Mouse (Mus musculus) mesoderm, embryonic 11.5 days (tissue): Measurements from ENCODE around the gene Ylpm1.
A peak's percentile ranks its signal among the peaks of the same experiment; 100 is the strongest.

Experiments used
- DNase-seq: peaks from one replicate; pipeline ENCODE4 v3.0.0-alpha.2; 2012; ENCODE audit warnings: low read depth, low spot score

Ylpm1 gene

DNA sequence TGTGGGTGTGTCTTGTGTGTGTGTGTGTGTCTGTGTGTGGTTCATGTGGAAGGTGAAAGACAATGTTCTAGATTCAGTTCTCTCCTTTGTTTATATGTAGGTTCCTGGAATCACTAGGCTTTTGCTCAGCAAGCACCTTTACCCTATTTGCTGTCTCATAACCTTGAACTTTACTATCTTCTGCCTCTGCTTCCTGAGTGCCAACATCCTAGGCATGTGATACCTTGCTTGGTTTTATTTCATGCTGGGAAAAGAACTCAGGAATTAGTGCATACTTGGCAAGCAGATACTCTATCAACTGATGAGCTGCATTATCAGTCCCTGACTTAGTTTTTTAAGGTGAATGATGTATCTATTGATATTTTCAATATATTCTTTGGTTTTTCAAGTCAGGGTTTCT is 10.9 kb downstream of the Ylpm1 start:
- DNase-seq: no peak

DNA sequence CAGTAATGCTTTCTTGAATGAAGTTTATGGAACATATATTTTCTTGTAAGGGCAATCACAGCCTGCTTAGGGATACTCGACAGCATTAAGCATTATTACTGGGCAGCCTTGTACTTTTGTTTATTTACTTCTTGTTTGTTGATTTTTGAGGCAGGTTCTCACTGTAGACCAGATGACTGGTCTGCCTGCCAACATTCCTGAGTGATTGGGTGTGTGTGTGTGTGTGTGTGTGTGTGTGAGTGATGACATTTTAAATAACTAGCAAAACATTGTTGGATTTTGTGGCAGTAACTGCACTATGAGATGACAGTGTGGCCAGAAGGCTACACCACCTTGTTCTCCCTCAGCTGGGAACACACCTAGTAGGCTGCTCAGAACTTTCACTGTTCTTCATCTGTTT is 13.7 kb downstream of the Ylpm1 start:
- no peak for DNase-seq

DNA sequence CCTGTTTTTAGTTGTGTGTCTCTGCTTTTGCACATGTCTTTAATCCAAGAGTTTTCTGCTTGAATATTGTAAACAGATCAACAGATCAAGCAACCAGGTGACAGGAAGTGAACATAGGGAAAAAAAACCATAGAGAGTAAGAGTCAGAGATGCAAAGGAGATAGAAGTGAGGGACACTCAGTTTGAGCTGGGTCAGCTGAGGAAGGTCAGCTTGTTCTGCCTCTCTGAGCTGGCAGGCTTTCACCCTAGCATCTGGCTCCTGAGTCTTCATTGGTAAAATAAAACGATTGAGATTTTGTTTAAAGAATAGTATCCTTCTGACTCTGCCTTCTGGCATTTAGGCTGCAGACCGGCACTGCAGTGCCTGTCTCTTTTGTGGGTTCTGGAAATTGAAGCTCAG is 14.4 kb downstream of the Ylpm1 start:
- DNase-seq: no peak

DNA sequence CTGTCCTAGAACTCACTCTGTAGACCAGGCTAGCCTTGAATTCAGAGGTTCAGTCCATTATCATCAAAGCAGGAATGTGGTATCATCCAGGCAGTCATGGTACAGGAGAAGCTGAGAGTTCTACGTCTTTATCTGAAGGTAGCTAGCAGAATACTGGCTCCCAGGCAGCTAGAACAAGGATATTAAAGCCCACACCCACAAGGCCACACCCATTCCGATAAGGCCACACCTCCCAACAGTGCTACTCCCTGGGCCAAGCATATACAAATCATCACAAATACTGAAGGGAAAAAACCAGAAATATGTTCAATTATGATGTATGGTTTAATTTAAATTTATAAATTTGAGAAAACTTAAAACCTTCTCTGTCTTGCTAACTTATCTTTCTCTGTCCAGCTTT is 16.1 kb downstream of the Ylpm1 start:
- no peak for DNase-seq

DNA sequence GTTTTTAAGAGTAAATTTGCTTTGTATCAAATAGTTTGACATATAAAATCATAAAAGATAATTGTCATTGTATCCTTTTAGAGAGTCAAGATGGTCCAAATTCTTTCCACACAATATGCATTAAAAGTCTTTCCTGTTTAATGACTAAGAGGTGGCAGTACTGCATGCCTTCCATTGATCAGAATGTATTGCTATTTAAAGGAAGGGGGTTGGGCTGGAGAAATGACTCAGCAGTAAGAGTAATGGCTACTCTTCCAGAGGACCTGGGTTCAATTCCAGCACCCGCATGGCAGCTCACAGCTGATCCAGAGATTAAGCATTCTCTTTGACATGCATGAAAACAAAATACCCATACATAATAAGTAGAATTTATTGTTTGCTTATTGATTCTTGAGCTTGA is 25.9 kb downstream of the Ylpm1 start:
- no peak for DNase-seq

DNA sequence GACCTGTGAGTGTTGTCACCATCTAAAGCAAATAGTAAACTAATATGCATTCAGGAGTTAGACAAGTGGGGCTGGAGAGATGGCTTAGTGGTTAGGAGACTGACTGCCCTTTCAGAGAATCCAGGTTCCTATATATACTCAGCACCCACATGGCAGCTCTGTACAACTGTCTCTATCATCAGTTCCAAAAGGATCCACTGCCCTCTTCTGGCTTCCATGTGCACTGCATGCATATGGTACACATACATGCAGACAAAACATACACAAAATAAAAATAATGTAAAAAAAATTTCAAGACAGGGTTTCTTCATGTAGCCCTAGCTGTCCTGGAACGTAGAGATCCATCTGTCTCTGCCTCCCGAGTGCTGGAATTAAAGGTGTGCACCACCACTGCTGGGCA is 36.6 kb downstream of the Ylpm1 start:
- DNase-seq: peak; percentile 14

DNA sequence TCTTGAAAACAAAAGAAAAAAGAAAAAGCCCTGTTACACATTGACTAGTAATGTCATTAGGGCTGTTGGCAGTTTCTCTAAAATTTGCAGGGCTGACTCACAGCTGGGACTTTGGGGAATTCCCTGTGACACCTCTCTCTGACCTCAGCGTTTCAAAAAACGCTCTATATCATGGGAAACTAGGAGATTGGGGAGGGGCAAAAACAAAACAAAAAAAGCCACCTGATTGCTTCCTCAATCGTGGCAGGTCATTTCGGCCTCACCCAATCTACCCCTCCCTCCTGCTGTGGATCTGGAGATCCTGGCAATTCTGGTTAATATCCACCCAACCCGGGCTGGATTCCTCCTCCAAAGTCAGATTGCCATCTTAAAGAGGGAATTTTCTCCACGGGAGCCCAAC is 55.1 kb downstream of the Ylpm1 start:
- DNase-seq: no peak

DNA sequence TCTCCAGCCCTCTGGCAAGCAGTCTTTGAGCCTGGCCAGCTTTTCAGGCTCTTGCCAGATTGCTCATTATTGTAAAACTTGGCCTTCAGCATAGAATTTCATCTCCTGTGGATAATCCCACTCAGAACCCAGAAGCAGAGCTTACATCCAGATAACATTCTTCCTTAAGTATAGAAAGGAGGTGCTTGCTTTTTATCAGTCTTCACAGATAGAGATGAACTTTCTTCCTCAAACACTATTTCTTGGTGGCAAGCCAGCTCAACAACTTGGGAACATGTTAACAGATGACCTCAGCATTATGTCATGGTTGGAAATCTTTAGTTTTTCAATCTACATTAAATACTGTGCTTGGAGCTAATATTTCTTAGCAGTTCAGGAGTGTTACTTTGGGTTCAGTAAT is 74.9 kb downstream of the Ylpm1 start:
- no peak for DNase-seq

DNA sequence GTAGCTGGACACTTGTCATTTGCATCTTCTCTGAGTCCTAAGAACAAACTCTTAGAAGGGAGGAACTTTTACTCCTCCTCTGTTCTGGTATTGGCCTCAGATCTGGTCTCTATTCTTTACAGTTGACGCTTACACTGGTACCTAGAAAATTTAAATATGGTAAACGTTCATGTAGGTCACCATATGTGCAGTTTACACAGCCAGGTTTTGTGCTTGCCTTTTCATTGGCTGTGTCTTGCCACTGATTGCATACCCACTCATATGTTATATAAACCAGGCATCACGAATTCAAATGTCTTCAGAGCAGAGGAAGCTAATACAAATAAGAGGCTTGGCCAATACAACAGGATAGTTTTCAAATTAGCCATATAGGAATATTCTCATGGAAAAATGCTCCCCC is 81.0 kb downstream of the Ylpm1 start:
- DNase-seq: no peak

DNA sequence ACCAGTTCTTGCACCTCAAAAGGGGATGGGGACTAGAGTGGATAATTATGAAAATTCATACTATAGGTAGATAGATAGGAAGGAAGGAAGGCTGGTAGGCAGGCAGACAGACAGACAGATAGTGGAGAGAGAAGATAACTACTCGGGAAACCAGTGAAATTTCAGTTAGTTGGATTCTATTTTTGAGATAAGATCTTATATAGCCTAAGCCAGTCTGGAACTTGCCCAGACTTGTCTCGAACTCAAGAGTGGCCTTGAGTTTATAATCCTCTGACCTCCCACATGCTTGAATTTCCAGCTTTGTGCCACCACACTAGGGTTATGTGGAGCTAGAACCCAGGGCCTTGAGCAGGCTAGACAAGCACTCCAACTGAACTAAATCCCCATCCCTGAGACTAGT is 88.1 kb downstream of the Ylpm1 start:
- DNase-seq: no peak

DNA sequence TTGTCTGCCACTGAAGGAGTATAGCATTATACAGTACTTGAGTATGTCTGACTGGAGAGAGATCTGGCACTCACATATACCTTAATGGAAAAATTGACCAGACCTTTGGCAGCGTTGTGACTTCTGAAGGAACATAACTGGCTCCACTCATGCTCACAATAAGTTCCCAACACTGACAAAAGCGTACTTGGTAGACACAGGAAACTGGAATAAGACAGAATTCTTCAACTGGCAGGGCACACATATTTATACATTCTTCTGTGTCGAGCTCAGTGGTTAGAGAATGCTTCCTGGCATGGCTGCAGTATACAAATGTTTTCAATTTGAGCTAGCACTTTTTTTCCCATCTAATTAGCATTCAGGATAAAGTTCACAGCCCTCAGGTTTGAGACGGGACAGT is 88.8 kb downstream of the Ylpm1 start:
- DNase-seq: no peak

DNA sequence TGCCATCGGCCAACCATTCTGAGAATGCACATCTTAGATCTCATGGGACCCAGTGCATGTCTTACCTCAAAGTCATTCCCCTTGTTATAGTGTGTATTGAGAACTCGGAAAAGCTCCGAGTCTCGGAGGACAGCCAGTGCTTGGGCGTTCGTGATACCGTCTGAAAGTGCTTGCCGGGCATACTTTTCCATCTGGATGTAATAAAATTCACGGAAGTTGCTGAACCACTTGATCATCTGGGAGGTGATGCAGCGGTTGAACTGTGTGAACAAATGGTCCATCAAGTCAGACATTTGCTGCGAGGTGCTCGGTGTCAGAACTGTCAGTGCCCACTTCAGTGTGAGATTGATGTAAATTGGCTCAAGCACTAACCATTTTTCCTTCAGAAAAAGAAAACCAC is 91.7 kb downstream of the Ylpm1 start:
- no peak for DNase-seq

DNA sequence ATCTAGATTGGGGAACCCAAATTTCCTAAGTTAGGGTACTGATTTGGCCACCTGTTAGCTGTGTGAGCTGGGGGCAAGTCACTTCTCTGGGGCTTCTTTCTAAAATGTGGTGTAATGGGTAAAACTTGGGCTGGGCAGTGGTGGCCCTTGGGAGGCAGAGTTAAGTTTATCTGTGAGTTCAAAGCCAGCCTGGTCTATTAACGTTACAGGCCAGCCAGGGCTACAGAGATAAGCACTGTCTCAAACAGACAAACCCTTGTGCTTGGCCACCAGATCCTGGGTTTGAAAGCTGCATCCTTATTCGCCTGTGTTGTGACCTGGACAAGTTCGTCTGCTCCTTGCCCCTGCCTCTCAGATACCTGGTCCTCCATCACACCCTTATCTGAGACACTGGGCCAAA is 95.1 kb downstream of the Ylpm1 start:
- no peak for DNase-seq

DNA sequence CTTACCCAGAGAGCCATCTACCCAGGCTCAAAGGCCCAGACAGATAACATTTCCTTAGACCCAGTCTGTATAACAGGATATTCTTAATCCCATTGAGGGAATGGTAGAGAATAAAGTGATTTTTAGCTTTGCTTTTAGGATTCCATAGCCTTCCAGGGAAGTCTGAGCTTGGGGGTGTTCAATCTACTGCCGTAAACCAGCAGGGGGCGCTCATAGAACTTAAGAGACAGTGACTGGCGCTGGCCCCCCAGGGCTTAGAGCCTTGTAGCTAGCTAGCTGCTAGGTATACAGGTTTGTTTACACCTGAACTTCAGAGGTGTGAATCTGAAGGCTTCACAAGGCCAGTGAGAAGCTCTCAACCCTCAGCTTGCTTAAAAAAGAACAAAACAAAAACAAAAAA is 96.1 kb downstream of the Ylpm1 start:
- DNase-seq: peak; percentile 68

DNA sequence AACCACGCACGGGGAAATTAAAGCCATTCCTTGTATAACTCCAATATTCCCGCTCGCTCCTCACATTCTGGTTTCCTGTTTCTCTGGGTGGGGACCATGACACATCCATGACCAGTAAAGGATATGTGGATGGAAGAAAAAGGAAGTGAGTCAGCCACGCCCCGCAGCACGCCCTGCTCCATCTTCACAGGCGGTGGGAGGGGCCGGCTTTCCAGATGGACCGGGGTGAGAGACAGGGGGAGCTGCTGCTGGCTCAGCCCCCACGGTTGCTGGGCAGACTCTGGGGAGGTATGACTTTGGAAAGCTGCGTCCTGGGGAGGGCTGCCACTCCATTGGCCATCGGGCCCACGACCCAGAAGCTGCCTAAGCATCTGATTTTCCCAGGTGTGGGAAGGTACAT is 97.9 kb downstream of the Ylpm1 start:
- peak; percentile 23 for DNase-seq

DNA sequence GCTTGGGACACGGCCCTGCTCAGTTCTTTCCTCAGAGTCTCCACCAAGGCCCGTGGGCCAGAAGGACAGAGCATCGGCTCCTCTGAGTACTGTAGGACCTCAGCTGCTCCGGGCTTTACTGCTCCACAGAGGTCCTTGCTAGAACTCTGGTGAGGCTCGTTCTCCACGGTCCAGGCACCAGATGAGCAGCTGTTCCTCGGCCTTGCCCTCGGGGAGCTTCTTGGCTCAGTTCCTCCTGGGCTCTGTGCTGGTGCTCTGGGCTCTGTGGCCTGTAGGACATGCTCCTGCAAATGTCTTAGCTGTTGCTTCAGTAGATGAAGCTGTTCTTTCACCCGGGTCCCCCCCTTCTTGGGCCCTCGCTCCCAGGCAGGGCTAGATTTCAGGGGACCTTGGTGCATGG is 98.6 kb downstream of the Ylpm1 start:
- DNase-seq: no peak

DNA sequence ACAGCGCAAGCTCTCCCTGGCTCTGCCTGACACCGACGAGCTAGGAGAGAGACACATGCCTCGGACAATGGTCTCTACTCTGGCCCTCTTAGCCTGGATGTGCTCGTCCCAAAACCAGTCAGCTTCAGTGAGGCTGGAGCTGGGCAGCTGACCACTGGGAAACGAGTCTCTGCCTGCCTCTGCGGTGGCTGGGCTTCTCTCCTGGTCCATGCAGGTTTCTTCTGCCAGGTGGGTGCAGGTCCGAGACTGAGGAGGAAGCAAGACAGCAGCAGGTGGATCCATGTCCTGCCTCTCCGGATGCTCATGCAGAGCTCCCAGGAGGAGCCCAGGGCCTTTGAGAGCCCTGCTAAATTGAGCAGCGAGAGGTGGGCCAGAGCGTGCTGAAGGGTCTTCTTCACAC is 99.0 kb downstream of the Ylpm1 start:
- no peak for DNase-seq

DNA sequence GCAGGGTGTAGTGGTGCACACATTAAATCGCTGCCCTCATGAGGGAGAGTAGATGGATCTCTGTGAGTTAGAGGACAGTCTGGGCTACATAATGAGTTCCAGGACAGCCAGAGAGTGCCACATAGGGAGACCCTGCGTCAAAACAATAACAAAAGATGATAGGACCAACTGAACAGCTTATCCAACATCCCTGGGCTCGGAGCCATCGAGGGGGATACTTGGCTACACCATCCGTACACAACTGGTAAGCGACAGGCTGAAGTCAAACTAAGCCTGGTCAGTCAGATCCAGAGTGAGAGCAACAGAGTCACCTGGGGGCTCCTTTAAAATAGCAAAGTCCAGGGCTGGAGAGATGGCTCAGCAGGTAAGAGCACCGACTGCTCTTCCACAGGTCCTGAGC is 99.7 kb downstream of the Ylpm1 start:
- DNase-seq: no peak

DNA sequence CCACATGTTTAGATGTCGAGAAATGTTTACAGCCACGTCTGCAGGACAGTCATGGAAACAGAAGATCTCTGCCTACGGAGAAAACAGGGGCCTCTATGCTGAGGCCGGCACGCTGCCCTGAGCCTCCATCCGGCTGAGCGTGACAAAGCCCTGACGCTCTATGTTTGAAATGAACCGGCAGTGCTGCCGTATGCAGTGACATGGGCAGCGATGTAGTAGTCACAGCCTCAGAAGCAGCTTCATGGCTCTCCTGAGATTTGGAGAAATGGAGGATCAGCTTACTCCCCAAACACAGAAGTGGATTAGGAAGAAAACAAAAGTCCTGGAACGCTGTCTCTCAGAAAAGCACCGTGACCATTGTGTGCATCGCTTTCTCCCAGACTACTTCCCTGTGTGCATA is 104.9 kb downstream of the Ylpm1 start:
- peak; percentile 45 for DNase-seq

DNA sequence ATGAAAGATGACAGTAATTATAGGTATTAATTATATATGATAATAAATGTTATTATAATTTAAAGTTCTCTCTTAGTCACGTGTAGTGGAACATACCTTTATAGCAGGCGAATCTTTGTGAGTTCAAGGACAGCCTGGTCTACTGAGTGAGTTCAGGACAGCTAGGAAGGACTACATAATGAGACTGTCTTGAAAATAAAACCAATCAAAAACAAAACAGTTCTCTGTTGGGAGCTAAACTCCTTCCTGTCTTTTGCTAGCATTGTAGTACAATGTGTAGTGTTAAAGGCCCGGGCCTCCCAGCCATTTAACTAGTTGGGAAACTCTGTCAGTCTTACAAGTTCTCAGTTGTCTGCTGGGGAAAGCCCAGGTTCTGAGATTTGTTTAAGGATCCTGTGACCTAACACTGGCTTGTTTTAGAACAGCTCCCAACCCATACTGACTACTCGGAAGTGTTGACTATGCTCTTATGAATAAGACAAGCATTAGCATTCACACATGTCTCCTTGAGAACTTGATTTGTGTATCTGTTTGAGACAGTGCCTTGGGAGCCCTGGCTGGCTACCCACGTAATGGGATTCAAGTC is 105.5 kb downstream of the Ylpm1 start:
- no peak for DNase-seq

DNA sequence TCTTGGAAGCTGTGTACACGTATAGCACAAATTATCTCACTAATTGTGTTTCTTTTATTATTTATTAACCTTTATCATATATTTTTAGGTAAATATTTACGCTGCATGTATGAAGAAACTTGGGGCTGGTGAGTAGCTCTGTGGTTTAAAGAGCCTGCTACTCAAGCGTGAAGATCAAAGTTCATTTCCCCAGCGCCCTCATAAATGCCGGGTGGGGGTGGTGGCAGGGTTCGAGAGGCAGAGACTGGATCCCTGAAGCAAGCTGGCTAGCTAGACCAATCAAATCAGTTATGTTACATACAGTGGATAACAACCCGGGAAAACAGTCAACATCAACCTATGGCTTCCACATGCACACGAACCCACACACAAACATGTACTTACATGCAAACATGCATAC is 107.0 kb downstream of the Ylpm1 start:
- DNase-seq: no peak

DNA sequence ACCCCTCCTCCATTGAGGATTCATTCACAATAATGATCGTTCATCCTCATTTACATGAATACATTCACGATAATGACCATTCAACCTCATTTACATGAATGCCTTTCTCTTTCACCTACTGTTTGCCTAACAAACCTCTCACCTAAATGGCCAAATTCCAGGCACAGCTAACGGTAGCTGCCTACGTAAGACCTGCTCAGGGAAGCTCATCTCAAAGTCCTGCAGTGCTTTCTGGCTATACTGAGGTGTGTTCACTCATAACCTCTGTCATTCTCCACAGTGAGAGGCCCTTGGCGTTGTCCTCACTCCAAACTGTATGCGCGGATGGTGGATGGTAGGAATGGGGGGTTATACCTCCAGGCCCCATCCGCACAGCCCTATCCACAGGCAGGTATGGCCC is 108.7 kb downstream of the Ylpm1 start:
- no peak for DNase-seq

DNA sequence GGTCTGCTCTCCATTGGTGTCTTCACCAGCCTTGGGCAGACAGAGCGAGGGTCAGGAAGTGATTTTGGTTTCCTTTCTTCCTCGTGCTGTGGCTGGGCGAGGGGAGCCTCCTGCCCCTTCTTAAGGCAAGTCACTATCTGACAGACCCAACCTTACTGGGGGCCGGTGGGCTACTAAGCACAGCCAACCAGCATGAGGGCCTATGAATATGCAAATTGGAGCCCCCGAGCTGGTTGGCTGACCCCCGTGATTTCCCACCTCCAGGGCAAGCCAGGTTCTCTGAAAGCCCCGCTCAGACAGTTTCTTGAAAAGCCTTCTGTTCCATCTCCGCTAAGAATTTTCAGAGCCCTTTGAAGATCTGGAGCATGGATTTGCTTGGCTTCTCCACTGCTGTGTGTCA is 110.2 kb downstream of the Ylpm1 start:
- peak; percentile 49 for DNase-seq

DNA sequence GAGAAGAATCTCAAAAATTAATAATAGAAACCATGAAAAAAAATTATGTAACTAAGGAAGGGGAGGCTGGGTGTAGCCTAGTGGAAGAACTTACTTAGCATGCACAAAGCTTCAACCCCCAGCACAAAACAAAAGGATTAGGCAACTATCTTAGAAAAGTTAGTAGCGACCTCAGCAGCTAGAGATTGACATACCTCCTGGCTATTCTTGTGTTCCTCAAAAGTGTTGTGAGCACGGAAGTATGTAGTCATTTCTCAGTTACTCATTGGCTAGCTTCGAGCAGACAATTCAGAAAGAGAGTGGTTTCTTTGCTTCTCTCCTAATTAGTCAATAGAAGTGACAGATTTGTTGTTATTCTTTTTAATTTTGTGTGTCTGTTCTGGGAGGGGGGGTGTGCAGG is 112.5 kb downstream of the Ylpm1 start:
- no peak for DNase-seq

DNA sequence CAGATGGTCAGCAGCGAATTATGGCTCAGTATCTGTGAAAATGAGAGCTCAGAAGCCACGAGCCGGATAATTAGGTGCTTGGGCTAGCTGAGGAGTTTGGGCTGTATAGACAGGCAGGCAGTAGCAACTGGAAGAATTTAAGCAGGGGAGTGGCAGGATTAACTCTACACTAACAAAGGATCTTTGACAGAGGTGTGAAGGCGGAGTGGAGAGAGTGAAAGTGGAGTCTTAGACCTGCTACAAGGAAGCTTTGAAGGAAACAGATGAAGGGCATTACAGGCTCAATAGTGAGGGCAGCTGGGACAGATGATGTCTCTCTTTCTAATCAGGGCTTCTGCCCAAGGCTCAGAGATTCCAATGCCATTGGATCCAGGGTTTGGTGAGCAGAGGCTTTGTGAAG is 113.3 kb downstream of the Ylpm1 start:
- no peak for DNase-seq
